Mouse (Mus musculus) heart, embryonic 10.5 days (tissue): ENCODE measurements around the gene Smap2. TPM values are rescaled to one million over a fixed set of nuclear protein-coding genes. Genes with fewer than 3 reads are reported as not detected.

Source experiments
- DNase-seq: peaks from one replicate; pipeline ENCODE4 v3.0.0-alpha.2; 2017; ENCODE audit warnings: low spot score
- H3K27ac ChIP-seq: fragments of 300-500 bp; sonication (generic); 2 replicates; pipeline ENCODE4 v1.5.1; 2016; ENCODE audit warnings: mild to moderate bottlenecking
- H3K27me3 ChIP-seq: fragments of 300-500 bp; sonication (generic); 2 replicates; pipeline ENCODE4 v1.6.1; 2016; ENCODE audit warnings: mild to moderate bottlenecking; ENCODE audit not compliant: poor library complexity, insufficient read depth, severe bottlenecking
- H3K36me3 ChIP-seq: fragments of 300-500 bp; sonication (generic); 2 replicates; pipeline ENCODE4 v1.6.1; 2016; ENCODE audit warnings: mild to moderate bottlenecking, moderate library complexity
- H3K4me1 ChIP-seq: fragments of 300-500 bp; sonication (generic); 2 replicates; pipeline ENCODE4 v1.6.1; 2016; ENCODE audit warnings: mild to moderate bottlenecking
- H3K4me3 ChIP-seq: fragments of 300-500 bp; sonication (generic); 2 replicates; pipeline ENCODE4 v1.5.1; 2016; ENCODE audit warnings: mild to moderate bottlenecking, moderate library complexity
- H3K9me3 ChIP-seq: fragments of 300-500 bp; sonication (generic); 2 replicates; pipeline ENCODE4 v1.6.1; 2016; ENCODE audit warnings: mild to moderate bottlenecking, moderate library complexity
- WGBS: fragments of 180-500 bp; shearing (Covaris S2); methylation state at CpG from one replicate; pipeline ENCODE4 v1.1.7; 2016; 5-methylcytosine and 5-hydroxymethylcytosine counted together
- polyA plus RNA-seq: library from polyadenylated mRNA; unstranded; fragments of >200 nt; fragmentation: Nextera tagmentation; extraction: Ambion mirVana; gene quantifications from 2 replicates; pipeline ENCODE4 v1.2.1, GENCODE M21; 2016

Gene Smap2
- polyA plus RNA-seq, 1 experiment from 2014 or later, result 18.6 TPM

DNA sequence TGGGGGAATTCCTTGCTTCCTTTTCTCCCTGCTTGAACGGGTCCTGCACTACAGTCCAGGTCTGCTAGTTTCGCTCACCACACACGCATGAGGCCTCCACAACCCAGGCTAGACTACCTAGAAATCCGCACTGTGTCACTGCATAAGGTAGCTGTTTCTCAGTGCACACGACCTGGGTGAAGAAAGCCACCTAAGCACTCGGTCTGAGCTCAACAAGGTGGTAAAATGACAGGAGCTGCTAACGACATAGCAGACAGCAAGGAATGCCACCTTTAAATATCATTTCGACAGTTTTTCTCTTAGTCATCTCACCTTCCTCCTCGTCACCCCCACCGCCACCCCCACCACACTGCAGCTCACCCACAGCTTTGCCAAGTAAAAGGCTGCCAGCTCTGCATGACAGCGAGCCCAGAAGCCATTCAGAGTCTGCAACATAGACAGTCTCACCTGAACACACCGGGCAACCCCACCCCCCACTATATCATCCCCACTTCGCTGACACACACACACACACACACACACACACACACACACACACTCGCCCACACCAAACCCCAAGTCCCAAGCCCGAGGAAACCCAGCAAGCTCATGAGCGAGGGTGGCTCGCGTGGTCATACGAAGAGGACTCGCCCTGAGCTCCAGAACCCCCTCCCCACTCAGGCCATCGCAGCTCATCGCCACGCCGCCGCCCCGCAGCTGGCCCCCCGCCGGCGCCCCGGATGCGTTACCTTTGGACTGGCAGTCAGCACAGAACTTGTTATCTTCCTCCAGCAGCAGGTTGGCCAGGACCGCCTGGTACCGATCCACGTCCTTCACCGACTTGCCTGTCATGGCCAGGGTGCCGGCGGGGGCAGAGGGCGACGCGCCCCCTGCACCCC, 787 bp downstream of the Smap2 start:
- Histone ChIP-seq H3K36me3 (no peaks in the 10 kb centered on the region), H3K27ac (peak overlapping the region; percentile 92), H3K4me1 (peaks cover 29% of the 10 kb centered on the region), H3K4me3 (peak overlapping the region; percentile 95), H3K9me3 (no peaks in the 10 kb centered on the region), H3K27me3 (no peaks in the 10 kb centered on the region)
- DNase-seq, result peak; percentile 78
- 4% methylated on average over 40 of the region's 40 CpGs for WGBS

DNA sequence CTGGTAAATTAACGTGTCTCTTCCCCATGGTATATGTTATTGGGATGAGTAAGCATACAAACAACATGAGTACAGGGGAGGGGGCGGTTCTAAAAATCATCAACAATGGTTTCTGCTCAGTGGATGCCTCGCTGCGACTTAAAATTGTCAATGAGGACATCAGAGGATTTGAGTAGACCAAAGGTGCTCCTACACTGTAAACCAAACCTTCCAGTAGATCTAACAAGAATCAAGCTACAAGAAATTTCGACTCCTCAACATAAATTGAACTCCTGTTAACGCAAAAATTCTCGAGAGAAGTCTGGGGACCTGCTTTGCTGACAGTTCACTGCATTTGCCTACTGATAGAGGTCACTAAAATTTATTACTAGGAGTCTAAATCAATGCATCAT, 1.8 kb downstream of the Smap2 start:
- Histone ChIP-seq H3K27ac (no peak overlapping the region), H3K4me3 (peak overlapping the region; percentile 95), H3K27me3 (no peaks in the 10 kb centered on the region), H3K36me3 (no peaks in the 10 kb centered on the region), H3K4me1 (peaks cover 23% of the 10 kb centered on the region), H3K9me3 (no peaks in the 10 kb centered on the region)
- DNase-seq, result no peak
- WGBS, result 73% methylated on average over 7 of the region's 7 CpGs

DNA sequence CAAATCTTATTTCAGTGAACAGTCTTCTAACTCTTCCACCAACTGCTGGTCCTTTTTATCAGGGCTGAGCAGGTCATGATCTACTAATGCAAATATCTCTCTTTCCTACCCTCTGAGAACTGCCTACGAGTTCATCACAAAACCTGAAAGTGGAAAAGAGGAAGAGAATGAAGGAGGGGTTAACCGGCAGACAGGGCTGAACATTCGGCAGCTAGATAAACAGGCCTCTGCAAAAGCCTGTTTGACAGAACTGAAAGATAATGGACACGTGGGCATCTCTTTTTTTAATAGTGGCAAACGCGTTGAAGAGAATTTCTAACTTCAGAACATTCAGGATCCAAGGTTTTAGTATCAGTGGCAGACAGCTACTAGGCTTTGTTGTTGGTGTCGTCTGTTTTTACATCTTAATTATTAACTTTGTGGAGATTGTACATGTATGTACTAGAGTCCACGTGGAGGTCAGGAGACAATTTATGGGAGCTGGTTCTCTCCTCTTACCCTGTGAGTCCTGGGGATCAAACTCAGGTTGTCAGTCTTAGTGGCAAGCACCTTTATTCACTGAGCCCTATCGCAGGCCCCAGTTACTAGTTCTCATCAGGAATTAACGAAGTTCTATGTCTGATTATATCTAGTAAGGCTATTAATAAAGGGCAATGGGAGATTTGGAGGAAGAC, 2.3 kb downstream of the Smap2 start:
- H3K4me1 ChIP-seq, result peaks cover 23% of the 10 kb centered on the region
- no peak for DNase-seq
- no peaks in the 10 kb centered on the region for H3K27me3 ChIP-seq
- peak overlapping the region; percentile 95; the same call in 1 of the 2 replicates for H3K4me3 ChIP-seq
- WGBS, result 54% methylated on average over 10 of the region's 10 CpGs
- no peak overlapping the region for H3K27ac ChIP-seq
- no peaks in the 10 kb centered on the region for H3K36me3 ChIP-seq
- H3K9me3 ChIP-seq, result no peaks in the 10 kb centered on the region

- H3K36me3 ChIP-seq, result no peaks in the 10 kb centered on the region
- WGBS, result 80% methylated on average over 11 of the region's 11 CpGs
- H3K4me1 ChIP-seq, result peaks cover 15% of the 10 kb centered on the region
- H3K9me3 ChIP-seq, result no peaks in the 10 kb centered on the region
- no peaks in the 10 kb centered on the region for H3K27me3 ChIP-seq
- no peak overlapping the region for H3K27ac ChIP-seq
- DNase-seq, result no peak
- H3K4me3 ChIP-seq, result no peak overlapping the region
Measured at GRCm38 (mm10) chr4:121010770-121011549, 6.1 kb downstream of the Smap2 start.

GRCm38 (mm10) chr4:121009151-121009550, 7.9 kb downstream of the Smap2 start:
- Histone ChIP-seq H3K4me3 (no peak overlapping the region), H3K27ac (no peak overlapping the region), H3K9me3 (no peaks in the 10 kb centered on the region), H3K36me3 (no peaks in the 10 kb centered on the region), H3K27me3 (no peaks in the 10 kb centered on the region), H3K4me1 (peaks cover 27% of the 10 kb centered on the region)
- DNase-seq, result no peak
- 71% methylated on average over 5 of the region's 5 CpGs for WGBS

DNA sequence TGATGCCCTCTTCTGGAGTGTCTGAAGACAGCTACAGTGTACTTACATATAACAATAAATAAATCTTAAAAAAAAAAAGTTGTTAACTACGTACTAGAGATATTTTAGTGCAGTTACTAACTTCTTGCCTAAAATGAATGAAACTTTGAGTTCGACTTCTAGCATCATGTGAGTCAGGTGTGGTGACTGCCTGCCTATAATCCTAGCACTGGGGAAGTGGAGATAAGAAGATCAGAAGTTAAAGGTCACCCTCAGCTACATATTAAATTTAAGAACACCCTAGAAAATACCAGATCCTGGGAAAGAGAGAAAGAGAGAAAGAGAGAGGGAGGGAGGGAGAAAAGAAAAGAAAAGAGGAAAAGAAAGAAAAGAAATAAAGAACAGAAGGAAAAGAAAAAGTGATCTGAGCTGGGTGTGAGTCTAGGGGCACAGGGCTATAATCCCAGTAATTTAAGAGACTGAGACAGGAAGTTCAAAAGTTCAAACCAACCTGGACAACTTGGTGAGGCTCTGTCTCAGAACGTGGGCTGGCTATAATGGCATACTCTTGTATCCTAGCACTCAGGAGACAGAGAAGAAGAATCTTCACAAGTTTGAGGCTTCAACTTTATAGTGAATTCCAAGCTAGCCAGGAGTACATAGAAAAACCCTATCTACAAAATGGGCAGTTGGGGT, 8.8 kb downstream of the Smap2 start:
- H3K9me3 ChIP-seq, result no peaks in the 10 kb centered on the region
- H3K27me3 ChIP-seq, result no peaks in the 10 kb centered on the region
- no peak for DNase-seq
- no peaks in the 10 kb centered on the region for H3K36me3 ChIP-seq
- no peak overlapping the region for H3K27ac ChIP-seq
- no peak overlapping the region for H3K4me3 ChIP-seq
- peaks cover 32% of the 10 kb centered on the region for H3K4me1 ChIP-seq
- 69% methylated on average over 3 of the region's 3 CpGs for WGBS

DNA sequence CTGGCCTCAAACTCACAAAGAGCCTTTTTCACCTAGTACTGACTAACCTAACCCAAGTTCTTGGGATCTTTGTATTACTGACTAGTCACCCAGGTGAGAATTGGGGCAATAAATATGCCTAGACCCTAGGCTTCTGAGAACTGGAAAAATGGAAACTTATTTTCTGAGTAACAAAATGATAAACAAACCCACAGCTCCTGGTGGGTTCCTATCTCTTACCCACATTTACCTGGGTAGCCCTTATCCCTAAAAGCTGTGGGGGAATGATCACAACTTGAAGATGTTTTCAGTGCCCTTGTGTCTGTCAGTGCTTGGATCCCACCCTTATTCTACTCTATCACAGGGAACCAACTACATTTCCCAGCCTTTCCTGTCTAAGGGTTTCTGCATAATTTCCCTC, 10.0 kb downstream of the Smap2 start:
- H3K4me1 ChIP-seq, result peaks cover 39% of the 10 kb centered on the region
- no peak overlapping the region for H3K4me3 ChIP-seq
- no peaks in the 10 kb centered on the region for H3K36me3 ChIP-seq
- no peak for DNase-seq
- H3K9me3 ChIP-seq, result no peaks in the 10 kb centered on the region
- no peak overlapping the region for H3K27ac ChIP-seq
- H3K27me3 ChIP-seq, result no peaks in the 10 kb centered on the region

DNA sequence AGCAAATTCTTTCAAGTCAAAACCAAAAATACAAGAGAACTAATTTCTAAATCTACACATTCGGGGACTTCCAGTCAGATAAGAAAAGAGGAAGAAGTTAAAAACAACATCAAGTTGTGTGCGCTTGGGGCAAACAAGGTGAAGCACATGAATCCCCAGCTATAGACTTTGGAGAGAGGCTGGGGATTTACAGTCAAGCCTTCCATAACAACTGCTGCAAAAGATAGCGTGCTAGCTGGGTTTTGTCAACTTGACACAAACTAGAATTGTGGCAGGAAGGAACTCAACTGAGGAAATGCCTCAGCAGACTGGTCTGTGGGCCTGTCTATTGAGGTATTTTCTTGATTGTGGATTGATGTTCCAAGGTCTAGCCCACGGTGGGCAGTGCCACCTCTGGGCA, 12.4 kb downstream of the Smap2 start:
- H3K36me3 ChIP-seq, result no peaks in the 10 kb centered on the region
- no peak for DNase-seq
- 36% methylated on average over 4 of the region's 4 CpGs for WGBS
- peaks cover 52% of the 10 kb centered on the region for H3K4me1 ChIP-seq
- H3K27ac ChIP-seq, result peak overlapping the region; percentile 50; the same call in 1 of the 2 replicates
- H3K4me3 ChIP-seq, result no peak overlapping the region
- no peaks in the 10 kb centered on the region for H3K9me3 ChIP-seq
- H3K27me3 ChIP-seq, result no peaks in the 10 kb centered on the region

GRCm38 (mm10) chr4:121003611-121004091, 13.4 kb downstream of the Smap2 start:
- no peaks in the 10 kb centered on the region for H3K9me3 ChIP-seq
- no peak overlapping the region for H3K4me3 ChIP-seq
- H3K27me3 ChIP-seq, result no peaks in the 10 kb centered on the region
- peaks cover 50% of the 10 kb centered on the region for H3K4me1 ChIP-seq
- H3K27ac ChIP-seq, result no peak overlapping the region
- H3K36me3 ChIP-seq, result no peaks in the 10 kb centered on the region
- 45% methylated on average over 3 of the region's 3 CpGs for WGBS
- DNase-seq, result no peak

GRCm38 (mm10) chr4:121002400-121003171, 14.5 kb downstream of the Smap2 start:
- Histone ChIP-seq H3K27ac (0 out of 2 replicates have a peak overlapping the region, but pooled peaks have one; percentile 16), H3K36me3 (no peaks in the 10 kb centered on the region), H3K9me3 (no peaks in the 10 kb centered on the region), H3K27me3 (no peaks in the 10 kb centered on the region), H3K4me3 (no peak overlapping the region), H3K4me1 (peaks cover 46% of the 10 kb centered on the region)
- no peak for DNase-seq
- WGBS, result 28% methylated on average over 8 of the region's 8 CpGs

DNA sequence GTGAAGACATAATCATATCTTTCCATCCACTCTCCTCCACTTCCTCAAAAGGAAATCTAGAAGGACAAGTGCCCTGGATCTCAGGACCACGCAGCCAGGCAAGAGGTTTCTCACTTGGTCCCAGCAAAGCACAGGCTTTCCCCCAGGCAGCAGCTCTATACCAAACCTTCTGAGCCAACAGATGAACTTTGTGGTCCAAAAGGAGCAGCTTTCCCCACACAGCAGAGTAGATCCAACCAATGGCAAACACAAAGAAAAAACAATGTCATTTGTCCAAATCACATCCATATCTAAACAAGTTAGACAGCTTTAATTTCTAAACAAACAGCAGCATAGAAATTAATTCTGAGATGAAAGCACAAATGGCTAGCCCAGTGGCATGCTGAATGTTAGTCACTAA, 15.4 kb downstream of the Smap2 start:
- Histone ChIP-seq H3K4me1 (peaks cover 46% of the 10 kb centered on the region), H3K4me3 (no peak overlapping the region), H3K9me3 (no peaks in the 10 kb centered on the region), H3K36me3 (no peaks in the 10 kb centered on the region), H3K27ac (no peak overlapping the region), H3K27me3 (no peaks in the 10 kb centered on the region)
- WGBS, result 37% methylated on average over 1 of the region's 1 CpGs
- no peak for DNase-seq

- Histone ChIP-seq H3K27me3 (no peaks in the 10 kb centered on the region), H3K9me3 (no peaks in the 10 kb centered on the region), H3K36me3 (no peaks in the 10 kb centered on the region), H3K27ac (no peak overlapping the region), H3K4me1 (peaks cover 46% of the 10 kb centered on the region), H3K4me3 (no peak overlapping the region)
- WGBS, result 82% methylated on average over 2 of the region's 2 CpGs
- DNase-seq, result no peak
Measured at GRCm38 (mm10) chr4:121001042-121001441, 16.0 kb downstream of the Smap2 start.
